In genomic region chr9:14596858-14597257, GRCm38 (mm10) we compare ENCODE assay signal across 19 mouse cellular contexts. TPM values are rescaled to one million over a fixed set of nuclear protein-coding genes. Genes with fewer than 3 reads are reported as not detected.
DNase-seq lines count a peak whose midpoint lies in the region; ATAC-seq and TF ChIP-seq lines count a peak whose summit lies in the region.
"Had no signal": no experiment of that assay in that cellular context is flagged by ENCODE, and none has a peak within 500 bp of the region (broad histone marks: within the 10 kb centered on the region; RNA-seq: fewer than 3 reads in every experiment).

No protein-coding gene starts in this region.

- DNase-seq in heart, adult 8-10 months (ENCODE audit: low spot score) = no peak
- DNase-seq in Patski (ENCODE audit: low read depth, low spot score) = no peak
- DNase-seq in limb, embryonic 14.5 days (ENCODE audit: low spot score) = no peak
- DNase-seq in spleen, adult 18-20 months = no peak
- no peak for DNase-seq in cerebellum, adult 8-10 months
- DNase-seq in cerebellum, adult 11-12 months = no peak
- DNase-seq: embryo, embryonic 11 days; liver, embryonic 13.5 days; thymus, adult 2 months had no signal

- in situ Hi-C loops in Patski (cut with MboI; ENCODE audit: low pct_unique_long_range_greater_than_20kb) = no loop called here

- no peak for TF ChIP-seq POLR2A in bone marrow macrophage, adult 2 months (IDR thresholded peaks at IDR 0.05; ENCODE audit: borderline replicate concordance, low read depth, low read length)
- TF ChIP-seq POLR2A in limb, embryonic 14.5 days (IDR thresholded peaks at IDR 0.05; ENCODE audit: borderline replicate concordance, extremely low read depth, insufficient read depth, insufficient read length) = no peak

- ATAC-seq in heart, embryonic 14.5 days (ENCODE audit: insufficient number of reproducible peaks, insufficient read depth, low FRiP score, low read depth) = no peak
- peak; percentile 5 for ATAC-seq in Patski
- ATAC-seq in limb, embryonic 14.5 days (ENCODE audit: low FRiP score, low read depth) = 0 out of 2 replicates have a peak, but pooled peaks have one; percentile 31
- ATAC-seq: intestine, embryonic 16.5 days had no signal

- POLR2A ChIA-PET in Patski (lab: Charles Lee) = no interaction called here

- H3K4me1 ChIP-seq in heart, embryonic 14.5 days (ENCODE audit: control insufficient read depth in 2 of 2, insufficient read depth in 2 of 2, low read length in 2 of 2) = peaks cover 23 to 42% of the 10 kb centered on the region in 2 experiments
- H3K4me1 ChIP-seq in bone marrow macrophage, adult 2 months (ENCODE audit: control insufficient read depth, insufficient read depth, low read length) = peaks cover 22% of the 10 kb centered on the region
- H3K4me1 ChIP-seq in limb, embryonic 14.5 days (ENCODE audit: control insufficient read depth, insufficient read depth, low read length) = peaks cover 23% of the 10 kb centered on the region
- H3K4me1 ChIP-seq: midbrain, embryonic 12.5 days; stomach, embryonic 15.5 days had no signal

- no peaks in the 10 kb centered on the region for H3K27me3 ChIP-seq in heart, embryonic 14.5 days (ENCODE audit: control insufficient read depth, insufficient read depth, low read length)
- H3K27me3 ChIP-seq in Patski = no peaks in the 10 kb centered on the region
- H3K27me3 ChIP-seq in limb, embryonic 14.5 days (ENCODE audit: control insufficient read depth, insufficient read depth, low read length) = no peaks in the 10 kb centered on the region
- H3K27me3 ChIP-seq: kidney, embryonic 15.5 days; liver, embryonic 13.5 days; midbrain, embryonic 12.5 days; stomach, embryonic 15.5 days had no signal

- no peak overlapping the region for H3K4me3 ChIP-seq in heart, embryonic 14.5 days (ENCODE audit: control insufficient read depth in 1 of 2, insufficient read depth in 1 of 2, low read depth in 1 of 2, low read length in 2 of 2)
- no peak overlapping the region for H3K4me3 ChIP-seq in bone marrow macrophage, adult 2 months (ENCODE audit: insufficient read depth, low read length)
- H3K4me3 ChIP-seq in limb, embryonic 14.5 days (replicated peaks; ENCODE audit: low read length) = no peak overlapping the region
- H3K4me3 ChIP-seq: erythroblast, embryonic 14.5 days; kidney, embryonic 15.5 days; liver, embryonic 13.5 days; midbrain, embryonic 12.5 days; stomach, embryonic 15.5 days had no signal

- H3K9me3 ChIP-seq in heart, embryonic 14.5 days (ENCODE audit: control insufficient read depth, low read length) = no peaks in the 10 kb centered on the region
- no peaks in the 10 kb centered on the region for H3K9me3 ChIP-seq in limb, embryonic 14.5 days (ENCODE audit: control insufficient read depth, low read length)
- H3K9me3 ChIP-seq: kidney, embryonic 15.5 days; liver, embryonic 13.5 days; midbrain, embryonic 12.5 days; stomach, embryonic 15.5 days had no signal

- no peak overlapping the region for H3K4me2 ChIP-seq in heart, embryonic 14.5 days (ENCODE audit: low read length)
- no peak overlapping the region for H3K4me2 ChIP-seq in limb, embryonic 14.5 days (replicated peaks; ENCODE audit: low read depth, low read length, severe bottlenecking)
- H3K4me2 ChIP-seq: hindbrain, embryonic 14.5 days; kidney, embryonic 15.5 days; liver, embryonic 13.5 days; midbrain, embryonic 12.5 days; stomach, embryonic 15.5 days had no signal

- no peak overlapping the region for H3K9ac ChIP-seq in heart, embryonic 14.5 days (ENCODE audit: low read length)
- no peak overlapping the region for H3K9ac ChIP-seq in limb, embryonic 14.5 days (ENCODE audit: low read depth, low read length, severe bottlenecking)
- H3K9ac ChIP-seq: hindbrain, embryonic 14.5 days; kidney, embryonic 15.5 days; liver, embryonic 13.5 days; midbrain, embryonic 12.5 days; stomach, embryonic 15.5 days had no signal

- CTCF ChIA-PET in Patski (lab: Charles Lee) = interaction anchor here (1.0 to 1.6 kb wide), 5 partner anchors 8 to 73 kb away, joined by 3 to 5 read pairs (median 4); no protein-coding TSS in a partner anchor

- H3K27ac ChIP-seq in heart, embryonic 14.5 days (replicated peaks in 1 of 2; ENCODE audit: control insufficient read depth in 1 of 2, insufficient read depth in 1 of 2, low read depth in 2 of 2, low read length in 2 of 2) = peak overlapping the region; percentile 70 to 77
- peak overlapping the region; percentile 39 for H3K27ac ChIP-seq in bone marrow macrophage, adult 2 months (ENCODE audit: insufficient read depth, low read depth, low read length)
- no peak overlapping the region for H3K27ac ChIP-seq in limb, embryonic 14.5 days (replicated peaks; ENCODE audit: low read depth, low read length)
- H3K27ac ChIP-seq: hindbrain, embryonic 14.5 days; kidney, embryonic 15.5 days; liver, embryonic 13.5 days; macrophage; midbrain, embryonic 12.5 days; stomach, embryonic 15.5 days had no signal

- 54% methylated on average over 7 of the region's 7 CpGs for WGBS in heart, embryonic 14.5 days
- 84% methylated on average over 7 of the region's 7 CpGs for WGBS in limb, embryonic 14.5 days

- peaks cover 42% of the 10 kb centered on the region for H3K36me3 ChIP-seq in heart, embryonic 14.5 days (ENCODE audit: control insufficient read depth, insufficient read depth, low read length)
- H3K36me3 ChIP-seq in limb, embryonic 14.5 days (ENCODE audit: control insufficient read depth, insufficient read depth, low read length) = peaks cover 49% of the 10 kb centered on the region
- H3K36me3 ChIP-seq: liver, embryonic 13.5 days had no signal

- TF ChIP-seq CTCF in Patski (IDR thresholded peaks at IDR 0.05) = no peak
- TF ChIP-seq CTCF in bone marrow macrophage, adult 2 months (IDR thresholded peaks at IDR 0.05; ENCODE audit: low read depth, low read length) = 0 out of 2 replicates have a peak, but pooled peaks have one; percentile 1

RNA-seq across cellular contexts. Expression of gene Amotl1, which starts 48.0 kb away (rescaled TPM):
- 25.5 and 26.4 TPM in 2 replicates for polyA plus RNA-seq in heart, embryonic 14.5 days (2014; fragmentation: Nextera tagmentation; extraction: Ambion mirVana)
- 10 to 100 TPM; 56.2 to 65.0 (median 58.1) TPM for total RNA-seq in heart, adult 8-10 months (2022)
- polyA plus RNA-seq in Patski (2021) = 44.1 TPM
- polyA plus RNA-seq in bone marrow macrophage, adult 2 months (2012; ENCODE audit: insufficient read depth, insufficient read length, missing spikeins) = 0.37 and 0.46 TPM in 2 replicates
- 53.9 and 56.2 TPM in 2 replicates for polyA plus RNA-seq in limb, embryonic 14.5 days (2012; rRNA removed)
- 47.7 and 49.7 TPM in 2 replicates for polyA plus RNA-seq in limb, embryonic 14.5 days (2014; fragmentation: Nextera tagmentation; extraction: Ambion mirVana)
- total RNA-seq: granulocyte monocyte progenitor cell, adult 5-6 weeks had no signal

Comparison
In these comparisons a context has a peak if more than half of its experiments do, and no peak if none do; other contexts are left out.
1. RNA of gene Amotl1, which starts 48.0 kb away (polyA plus RNA-seq): 47.7 to 56.2 TPM in limb, embryonic 14.5 days, 44.1 TPM in Patski (single experiment) and 25.5 to 26.4 TPM in heart, embryonic 14.5 days; 0.37 to 0.46 TPM in bone marrow macrophage, adult 2 months; every median in the first group is over 10 times any median in the second.